8 mouse cellular contexts compared by ENCODE assay signal in genomic region chr19:24897006-24897895, GRCm38 (mm10). TPM values are rescaled to one million over a fixed set of nuclear protein-coding genes. Genes with fewer than 3 reads are reported as not detected.
DNase-seq lines count a peak whose midpoint lies in the region; ATAC-seq and TF ChIP-seq lines count a peak whose summit lies in the region.

No protein-coding gene starts in this region.

- no peaks in the 10 kb centered on the region for H3K9me3 ChIP-seq in heart, embryonic 14.5 days (ENCODE audit: control insufficient read depth, low read length)
- no peaks in the 10 kb centered on the region for H3K9me3 ChIP-seq in hindbrain, embryonic 14.5 days (ENCODE audit: control insufficient read depth, low read length)

- no peak overlapping the region for H3K27ac ChIP-seq in heart, embryonic 14.5 days (replicated peaks in 1 of 2; ENCODE audit: control insufficient read depth in 1 of 2, insufficient read depth in 1 of 2, low read depth in 2 of 2, low read length in 2 of 2)
- H3K27ac ChIP-seq in hindbrain, embryonic 14.5 days, result no peak overlapping the region
- H3K27ac ChIP-seq in cerebellum, adult 2 months (ENCODE audit: insufficient read depth, low read length), result no peak overlapping the region

- H3K9ac ChIP-seq in heart, embryonic 14.5 days (ENCODE audit: low read length), result no peak overlapping the region
- H3K9ac ChIP-seq in hindbrain, embryonic 14.5 days, result no peak overlapping the region

- H3K4me3 ChIP-seq in heart, embryonic 14.5 days (ENCODE audit: control insufficient read depth in 1 of 2, insufficient read depth in 1 of 2, low read depth in 1 of 2, low read length in 2 of 2), result peak overlapping the region; percentile 23 to 33
- H3K4me3 ChIP-seq in hindbrain, embryonic 14.5 days (replicated peaks; ENCODE audit: low read length), result peak overlapping the region; percentile 7; the same call in 1 of the 2 replicates
- H3K4me3 ChIP-seq in cerebellum, adult 2 months (replicated peaks; ENCODE audit: insufficient read depth, low read depth, low read length), result no peak overlapping the region

- peaks cover 62% of the 10 kb centered on the region for H3K27me3 ChIP-seq in heart, embryonic 14.5 days (ENCODE audit: control insufficient read depth, insufficient read depth, low read length)
- peaks cover 64% of the 10 kb centered on the region for H3K27me3 ChIP-seq in hindbrain, embryonic 14.5 days (ENCODE audit: control insufficient read depth, insufficient read depth, low read length)
- H3K27me3 ChIP-seq in cerebellum, adult 2 months (ENCODE audit: control insufficient read depth, insufficient read depth, low read length), result peaks cover 7% of the 10 kb centered on the region

- H3K36me3 ChIP-seq in heart, embryonic 14.5 days (ENCODE audit: control insufficient read depth, insufficient read depth, low read length), result no peaks in the 10 kb centered on the region
- no peaks in the 10 kb centered on the region for H3K36me3 ChIP-seq in hindbrain, embryonic 14.5 days (replicated peaks; ENCODE audit: control insufficient read depth, insufficient read depth)

- TF ChIP-seq POLR2A in cerebellum, adult 2 months (IDR thresholded peaks at IDR 0.05; ENCODE audit: borderline replicate concordance, insufficient read depth, low read length), result no peak

- no peak for TF ChIP-seq CTCF in cerebellum, adult 2 months (IDR thresholded peaks at IDR 0.05; ENCODE audit: borderline replicate concordance, insufficient read depth, low read depth, low read length)

- peak overlapping the region; percentile 60 for H3K4me2 ChIP-seq in heart, embryonic 14.5 days (ENCODE audit: low read length)
- H3K4me2 ChIP-seq in hindbrain, embryonic 14.5 days (replicated peaks), result peak overlapping the region; percentile 27; the same call in 1 of the 2 replicates

- intact Hi-C loops in gastrocnemius, postnatal 36 days (cut with DNase I), result no loop called here

- no peak for ATAC-seq in heart, embryonic 14.5 days (ENCODE audit: insufficient number of reproducible peaks, insufficient read depth, low FRiP score, low read depth)
- no peak for ATAC-seq in hindbrain, embryonic 14.5 days (ENCODE audit: low FRiP score)

- 2% methylated on average over 57 of the region's 57 CpGs for WGBS in heart, embryonic 14.5 days
- WGBS in hindbrain, embryonic 14.5 days, result 1% methylated on average over 57 of the region's 57 CpGs
- 2% methylated on average over 57 of the region's 57 CpGs for WGBS in cerebellum, adult 2 months

- H3K4me1 ChIP-seq in heart, embryonic 14.5 days (ENCODE audit: control insufficient read depth in 2 of 2, insufficient read depth in 2 of 2, low read length in 2 of 2), result peaks cover 11 to 28% of the 10 kb centered on the region in 2 experiments
- H3K4me1 ChIP-seq in hindbrain, embryonic 14.5 days (replicated peaks; ENCODE audit: control insufficient read depth, insufficient read depth, low read length), result peaks cover 17% of the 10 kb centered on the region; the same call in 1 of the 2 replicates
- H3K4me1 ChIP-seq in cerebellum, adult 2 months (ENCODE audit: control insufficient read depth, insufficient read depth, low read length), result peaks cover 7% of the 10 kb centered on the region

- no peak for DNase-seq in heart, adult 9 months (ENCODE audit: low spot score in 2 of 2)
- DNase-seq in embryo, embryonic 10 days (ENCODE audit: low spot score), result peak; percentile 36
- no peak for DNase-seq in hindbrain, embryonic 14.5 days (ENCODE audit: low spot score)
- peak; percentile 63 for DNase-seq in neural tube, embryonic 10.5 days (ENCODE audit: extremely low spot score, low spot score)
- no peak for DNase-seq in frontal cortex, postnatal 14 days (ENCODE audit: low spot score in 2 of 2)
- no peak for DNase-seq in gastrocnemius, postnatal 36 days
- no peak for DNase-seq in cerebellum, adult 2 months

RNA-seq across cellular contexts. Expression of gene Foxd4, which starts 3.7 kb away (rescaled TPM):
- polyA plus RNA-seq in heart, embryonic 14.5 days (2014; fragmentation: Nextera tagmentation; extraction: Ambion mirVana), result not detected in 2 replicates
- polyA plus RNA-seq in hindbrain, embryonic 14.5 days (2014; fragmentation: Nextera tagmentation; extraction: Ambion mirVana), result 0.13 and 0.23 TPM in 2 replicates
- total RNA-seq in gastrocnemius, postnatal 36 days (2021), result not detected
- polyA plus RNA-seq in cerebellum, adult 2 months (2012; rRNA removed), result 0.07 TPM in 1 of 2 replicates, not detected in the other

RNA-seq across cellular contexts. Expression of gene Gm10053, which starts 21.8 kb away (rescaled TPM):
- 765 and 800 TPM in 2 replicates for polyA plus RNA-seq in heart, embryonic 14.5 days (2014; fragmentation: Nextera tagmentation; extraction: Ambion mirVana)
- 296 and 310 TPM in 2 replicates for polyA plus RNA-seq in hindbrain, embryonic 14.5 days (2014; fragmentation: Nextera tagmentation; extraction: Ambion mirVana)
- total RNA-seq in gastrocnemius, postnatal 36 days (2021), result 100 to 1,000 TPM; 523 to 532 TPM
- 166 and 167 TPM in 2 replicates for polyA plus RNA-seq in cerebellum, adult 2 months (2012; rRNA removed)

RNA-seq across cellular contexts. Expression of gene Pgm5, which starts 35.6 kb away (rescaled TPM):
- polyA plus RNA-seq in heart, embryonic 14.5 days (2014; fragmentation: Nextera tagmentation; extraction: Ambion mirVana), result 7.6 and 7.8 TPM in 2 replicates
- polyA plus RNA-seq in hindbrain, embryonic 14.5 days (2014; fragmentation: Nextera tagmentation; extraction: Ambion mirVana), result 1.1 and 1.5 TPM in 2 replicates
- total RNA-seq in gastrocnemius, postnatal 36 days (2021), result 10 to 100 TPM in 1 of 2 experiments, 1 to 10 TPM in 1; 9.0 to 10.6 TPM
- polyA plus RNA-seq in cerebellum, adult 2 months (2012; rRNA removed), result 3.8 and 4.3 TPM in 2 replicates

Comparison
In these comparisons a context has a peak if more than half of its experiments do, and no peak if none do; other contexts are left out.
1. DNase-seq: peak in embryo, embryonic 10 days (single experiment) and neural tube, embryonic 10.5 days (single experiment); none in heart, adult 9 months (0 of 2), hindbrain, embryonic 14.5 days (single experiment), frontal cortex, postnatal 14 days (0 of 2), gastrocnemius, postnatal 36 days (0 of 2) and cerebellum, adult 2 months (0 of 2).